Mouse (Mus musculus) retina, postnatal 7 days (tissue): ENCODE results near the gene Eipr1.
"Not testable (repeated sequence)": the region's sequence is repeated elsewhere in the genome, so short reads cannot be mapped to it uniquely, and the experiment has no call there.

ENCODE experiments used
- DNase-seq: peaks from one replicate; pipeline ENCODE4 v3.0.0-alpha.2; 2012; ENCODE audit warnings: low read depth, low spot score

The Eipr1 gene

DNA sequence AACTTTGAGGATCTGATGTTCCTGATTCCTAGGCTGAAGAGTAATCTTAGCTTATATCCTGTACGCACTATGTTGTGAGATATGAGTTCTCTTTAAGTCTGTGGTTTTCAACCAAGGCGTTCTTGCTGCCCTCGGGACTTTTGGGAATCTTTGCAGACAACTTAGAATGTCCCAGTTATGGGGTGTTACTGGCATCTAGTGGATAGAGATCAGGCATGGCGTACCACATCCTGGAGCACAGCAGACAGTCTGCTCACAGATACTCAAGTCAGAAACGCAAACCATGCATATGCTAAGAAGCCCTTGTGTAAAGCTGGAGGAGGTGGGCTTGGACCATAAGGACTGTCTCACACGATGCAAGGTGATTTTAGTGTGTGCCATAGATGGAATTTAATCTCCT lies 136.1 kb downstream of the Eipr1 start:
- no peak for DNase-seq

DNA sequence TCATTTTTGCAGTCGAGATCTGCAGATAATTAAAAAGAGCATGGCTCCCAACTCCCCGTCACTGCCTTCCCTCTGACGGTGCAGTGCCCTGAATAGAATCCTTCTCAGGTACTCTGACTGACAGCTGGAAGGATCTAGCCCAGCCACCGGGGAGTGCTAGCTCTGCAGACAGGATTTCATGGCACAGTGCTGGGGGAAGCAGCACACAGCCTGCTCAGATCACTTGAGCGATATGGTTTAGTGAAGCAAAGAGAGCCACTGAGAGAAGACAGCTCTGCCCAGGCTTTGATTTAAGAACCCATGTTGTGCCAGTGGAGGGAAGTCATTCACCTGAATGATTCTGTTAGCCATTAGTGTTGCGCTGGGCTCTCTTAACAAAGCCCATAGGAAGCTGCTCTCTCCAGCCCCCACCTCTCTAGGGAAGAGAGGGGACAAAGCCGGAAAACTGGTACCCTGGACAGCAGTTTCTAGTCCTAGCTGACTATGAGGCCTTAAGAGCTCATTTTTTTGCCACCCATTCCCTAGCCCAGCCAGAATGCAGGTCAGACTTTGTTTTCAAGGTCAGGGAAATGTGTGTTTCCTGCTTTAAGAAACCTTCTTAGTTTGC lies 137.6 kb downstream of the Eipr1 start:
- DNase-seq, result no peak

DNA sequence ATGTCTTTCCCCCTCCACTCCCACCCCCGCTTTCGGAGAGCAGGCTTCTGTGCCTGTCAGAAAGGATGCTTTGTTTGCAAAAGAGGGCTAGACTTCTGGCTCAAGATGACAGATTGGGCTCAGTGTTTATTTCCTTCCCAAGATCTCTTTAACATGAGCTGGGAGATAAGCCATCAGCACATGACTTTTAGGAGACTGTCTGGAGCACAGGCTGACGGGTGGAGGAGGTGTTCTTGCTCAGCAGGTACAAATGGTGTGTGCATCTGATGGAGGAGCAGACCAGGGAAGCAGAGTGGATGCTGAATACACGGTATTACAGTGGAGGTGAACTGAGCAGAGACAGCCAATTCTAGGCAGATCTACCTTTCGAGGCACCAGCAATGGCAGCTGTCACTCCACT lies 139.9 kb downstream of the Eipr1 start:
- no peak for DNase-seq

DNA sequence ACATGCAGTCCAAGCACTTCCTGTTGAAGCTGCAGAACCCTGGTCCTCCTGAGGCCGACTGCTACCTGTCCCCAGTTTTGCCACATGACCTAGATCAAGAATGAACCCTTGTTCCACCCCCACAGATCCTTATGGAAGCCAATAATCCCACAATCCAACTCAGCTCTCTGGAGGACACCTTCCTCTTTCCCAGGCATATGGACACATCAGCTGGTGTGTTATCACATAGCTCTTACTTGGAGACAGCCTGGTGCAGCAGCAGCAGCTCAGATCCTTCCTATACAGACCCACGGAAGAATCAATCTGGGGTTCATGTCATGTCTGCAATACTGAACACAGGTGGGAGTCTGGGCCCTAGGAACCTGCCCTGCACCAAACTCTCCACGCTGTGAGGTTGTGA lies 145.0 kb downstream of the Eipr1 start:
- no peak for DNase-seq

DNA sequence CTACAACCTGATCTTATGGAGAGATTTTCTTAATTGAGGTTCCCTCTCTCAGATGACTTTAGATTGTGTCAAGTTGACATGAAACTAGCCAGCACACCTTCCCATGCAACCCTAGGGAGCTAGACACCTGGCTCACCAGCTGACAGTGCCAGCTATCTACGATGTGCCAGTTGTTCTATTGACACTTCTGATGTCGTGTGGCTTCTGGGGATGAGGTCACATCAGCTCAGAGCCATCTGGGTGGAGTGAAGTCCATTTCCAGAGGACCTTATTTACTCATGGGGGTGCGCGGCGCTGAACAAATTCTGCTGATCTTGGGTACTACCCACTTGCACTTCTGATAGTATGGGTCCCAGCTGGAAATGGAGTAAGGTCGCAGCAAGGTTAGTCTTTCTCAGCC lies 146.7 kb downstream of the Eipr1 start:
- DNase-seq, result no peak

DNA sequence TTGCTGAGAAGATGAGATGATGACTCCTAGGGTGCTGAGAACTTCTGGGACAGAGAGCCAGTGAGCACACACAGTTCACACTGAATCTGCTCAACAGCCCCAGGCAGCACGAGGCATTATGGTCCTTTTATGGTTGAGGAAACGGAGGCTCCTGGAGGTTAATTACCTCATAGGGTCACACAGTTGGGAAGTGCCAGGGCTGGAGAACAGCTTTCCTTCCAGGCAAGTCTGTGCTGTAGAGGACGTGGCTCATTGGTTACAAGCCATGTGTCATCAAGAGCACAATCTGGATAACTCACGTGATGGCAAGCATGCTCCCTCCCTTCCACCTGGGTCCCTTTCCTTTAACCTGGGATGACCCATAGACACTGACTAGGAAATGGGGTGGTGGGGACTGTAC lies 148.1 kb downstream of the Eipr1 start:
- no peak for DNase-seq

DNA sequence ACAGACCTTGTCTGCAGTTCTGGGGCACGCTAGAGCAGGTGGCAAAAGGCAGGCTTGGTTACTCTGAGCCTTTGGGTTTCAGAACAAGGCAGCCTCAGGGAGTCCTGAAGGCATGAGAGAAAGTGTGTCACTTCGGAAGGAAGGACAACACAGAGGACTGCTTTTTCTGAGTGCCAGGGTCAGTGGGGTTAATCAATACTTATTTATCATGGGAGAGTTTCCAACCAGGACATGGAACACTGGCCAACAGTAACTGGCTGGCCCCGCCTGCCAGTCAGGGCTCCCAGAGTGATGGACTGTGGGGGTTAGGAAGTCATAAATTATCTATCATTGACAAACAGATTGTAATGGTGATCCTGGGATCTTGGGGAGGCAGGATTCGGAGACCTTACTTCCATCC lies 148.7 kb downstream of the Eipr1 start:
- no peak for DNase-seq

DNA sequence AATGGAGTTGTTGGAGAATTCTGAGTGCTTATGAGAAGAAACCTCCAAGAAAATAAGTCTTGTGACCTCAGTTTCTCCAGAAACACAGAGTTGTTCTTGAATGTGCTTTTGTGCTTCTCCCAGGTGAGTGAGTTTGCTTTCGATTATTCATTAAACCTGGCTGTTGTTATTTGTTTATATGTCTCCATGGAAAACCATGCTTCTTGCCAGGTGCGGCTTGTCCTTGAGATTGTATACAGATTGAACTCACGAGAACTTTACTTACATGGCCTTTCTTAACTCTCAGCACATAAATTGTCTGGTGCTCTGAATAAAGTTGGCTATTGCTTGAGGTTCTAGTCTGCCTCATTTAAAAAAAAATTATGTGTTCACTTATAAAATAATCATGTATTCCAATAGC lies 150.5 kb downstream of the Eipr1 start:
- DNase-seq, result no peak

DNA sequence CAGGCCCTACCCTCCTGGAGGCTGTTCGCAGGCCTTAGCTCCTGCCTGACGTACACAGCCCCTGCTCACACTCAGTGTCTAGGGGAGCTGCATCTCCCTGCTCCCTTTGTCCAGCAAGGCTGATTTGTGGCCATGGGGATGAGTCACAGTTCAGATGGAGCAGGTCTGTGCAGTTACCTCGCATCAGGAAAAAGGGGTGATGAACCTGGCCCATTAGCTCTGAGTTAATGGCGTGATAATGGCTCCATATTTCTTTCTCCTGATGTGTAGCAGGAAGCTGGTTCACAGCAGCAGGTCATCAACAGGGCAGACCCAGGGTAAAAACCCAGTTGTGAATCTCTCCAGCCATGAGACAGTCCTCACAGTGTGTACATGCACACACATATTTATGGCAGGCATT lies 151.5 kb downstream of the Eipr1 start:
- no peak for DNase-seq

DNA sequence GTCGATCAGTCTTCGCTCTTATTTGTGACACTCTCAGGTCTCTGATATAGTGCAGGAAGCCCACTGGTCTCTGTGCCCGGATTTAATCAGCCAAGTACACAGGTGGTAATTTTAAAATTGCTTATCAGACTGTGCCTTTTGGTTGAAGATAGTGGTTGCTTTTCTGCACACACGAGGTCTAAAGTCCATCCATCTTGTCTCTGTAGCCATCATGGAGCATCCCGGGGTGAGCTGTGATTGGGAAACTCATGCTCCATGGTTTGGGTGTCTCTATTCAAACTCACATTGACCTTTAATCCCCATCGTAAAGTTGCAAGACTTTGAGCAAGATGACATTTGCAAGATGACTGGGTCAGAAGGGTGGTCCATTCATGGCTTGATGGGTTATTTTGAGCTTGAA lies 153.9 kb downstream of the Eipr1 start:
- no peak for DNase-seq

DNA sequence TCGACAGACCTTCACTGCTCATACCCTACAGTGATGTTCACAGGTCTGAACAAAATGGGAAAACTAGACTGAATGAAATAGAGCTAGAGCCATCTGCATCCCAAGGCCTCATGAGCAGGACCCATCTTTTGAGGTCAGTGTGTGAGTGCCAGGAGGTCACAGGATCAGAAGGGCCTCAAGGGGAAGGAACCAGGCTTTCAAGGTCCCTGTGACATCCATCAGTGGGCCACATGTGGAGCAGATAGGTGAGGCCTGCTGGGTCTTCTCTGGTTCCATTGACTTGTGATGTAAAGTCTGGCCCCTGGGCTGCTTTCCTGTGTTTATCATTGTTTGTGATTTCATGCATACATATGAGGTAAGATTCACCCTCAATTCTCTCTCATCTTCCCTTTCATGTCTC lies 154.4 kb downstream of the Eipr1 start:
- DNase-seq, result no peak

DNA sequence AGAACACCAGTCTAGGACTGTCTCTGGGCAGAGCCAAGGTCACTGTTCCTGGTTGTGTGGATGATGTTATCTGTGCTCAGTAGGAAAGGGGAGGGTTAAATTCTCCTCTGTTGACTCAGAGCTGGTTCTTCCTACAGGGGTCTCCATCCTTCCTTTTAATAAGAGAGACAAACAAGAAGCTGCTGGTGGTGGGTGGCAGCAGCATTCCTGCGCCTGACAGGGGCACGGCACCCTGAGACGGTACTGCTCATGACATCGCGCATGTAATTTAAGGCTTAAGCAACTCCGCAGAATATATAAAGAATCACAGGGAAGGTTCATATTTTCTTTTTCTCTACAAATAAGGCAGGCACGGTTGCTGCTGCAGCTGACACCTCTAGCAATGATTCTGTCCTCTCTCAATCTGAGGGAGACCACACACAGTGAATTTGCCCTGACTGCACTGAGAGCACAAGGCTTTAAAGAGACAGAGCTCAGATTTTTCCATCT lies 155.2 kb downstream of the Eipr1 start:
- DNase-seq, result no peak

DNA sequence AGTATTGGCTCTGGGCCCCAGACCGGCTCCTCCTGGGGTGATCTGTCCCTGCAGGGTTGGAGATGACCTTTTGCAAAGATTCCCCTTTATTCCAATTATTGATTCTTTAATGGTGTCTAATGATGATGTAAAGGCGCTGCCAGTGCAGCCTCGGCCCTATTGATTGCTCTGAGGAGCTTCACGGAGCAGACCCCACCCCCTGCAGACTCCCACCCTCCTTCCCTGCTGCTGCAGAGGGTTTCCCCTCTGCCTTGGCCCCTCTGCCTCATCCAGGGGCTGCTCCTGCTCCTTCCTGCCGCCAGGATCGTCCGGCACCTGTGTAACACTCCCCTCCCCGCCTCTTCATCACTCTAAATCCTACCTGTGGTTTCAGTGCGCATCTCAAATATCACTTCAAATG lies 156.2 kb downstream of the Eipr1 start:
- DNase-seq, result no peak

DNA sequence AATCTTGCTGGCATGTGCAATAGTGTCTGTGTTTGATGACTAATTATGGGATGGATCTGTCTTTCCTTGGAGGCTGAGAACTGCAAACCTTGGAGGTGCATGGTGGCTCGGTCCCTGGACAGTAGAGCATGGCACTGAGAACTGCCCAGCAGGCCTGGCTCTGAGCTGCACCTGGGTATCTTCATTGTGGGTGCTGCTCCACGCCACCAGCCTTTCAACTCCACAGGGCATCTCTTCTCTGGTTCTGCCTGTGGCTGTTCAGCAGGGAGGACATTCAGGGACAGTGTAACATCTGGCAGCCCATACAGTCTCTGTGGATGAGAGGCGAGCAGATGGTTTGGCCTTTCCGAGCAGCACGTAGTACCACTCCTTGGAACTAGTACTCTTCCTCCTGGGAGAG lies 158.2 kb downstream of the Eipr1 start:
- no peak for DNase-seq

DNA sequence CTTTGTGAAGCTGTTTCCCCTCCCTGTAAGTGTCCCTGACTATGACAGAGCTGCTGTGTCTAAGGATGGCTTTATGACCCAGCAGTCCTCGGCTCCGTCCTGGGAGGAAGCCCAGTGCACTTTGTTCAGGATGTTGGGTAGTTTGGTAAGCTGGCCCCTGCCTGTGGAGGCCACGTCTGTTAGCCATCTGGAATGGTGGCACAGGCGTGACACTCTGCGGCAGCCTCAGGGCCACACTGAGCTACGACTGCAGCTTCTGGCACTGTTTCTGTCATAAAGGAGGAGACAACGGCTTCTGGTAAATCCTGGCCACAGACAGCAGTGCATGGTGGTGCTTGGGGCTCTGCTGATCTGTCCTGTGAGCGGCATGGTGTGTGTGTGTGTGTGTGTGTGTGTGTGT lies 159.0 kb downstream of the Eipr1 start:
- DNase-seq, result no peak

DNA sequence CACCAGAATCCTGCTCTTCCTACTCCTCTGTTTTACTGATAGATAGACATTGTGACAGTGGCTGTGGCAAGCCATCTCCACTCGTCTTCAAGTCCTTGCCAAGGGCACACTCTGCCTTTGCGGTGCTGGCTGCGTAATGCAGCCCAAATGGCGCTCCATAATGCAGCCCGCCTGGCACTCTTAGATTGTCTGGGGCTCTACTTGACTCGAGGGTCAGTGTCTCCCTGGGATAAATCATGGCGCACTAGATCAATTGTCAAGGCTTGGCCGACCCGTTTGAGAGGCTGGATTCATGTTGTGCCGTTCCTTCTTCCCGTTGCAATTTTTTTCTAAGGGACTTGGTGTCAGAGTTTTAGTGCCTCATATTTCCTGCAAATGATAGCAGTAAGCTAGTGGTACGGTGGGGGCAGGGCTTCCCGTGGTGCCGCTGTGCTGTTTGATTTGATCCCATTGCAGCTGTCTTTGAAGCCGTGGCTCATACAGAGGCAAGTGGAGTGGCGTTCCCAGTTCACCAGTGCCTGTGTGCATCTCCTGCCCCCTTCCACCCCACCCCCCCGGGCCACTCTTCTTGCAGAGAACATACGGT lies 160.8 kb downstream of the Eipr1 start:
- no peak for DNase-seq

DNA sequence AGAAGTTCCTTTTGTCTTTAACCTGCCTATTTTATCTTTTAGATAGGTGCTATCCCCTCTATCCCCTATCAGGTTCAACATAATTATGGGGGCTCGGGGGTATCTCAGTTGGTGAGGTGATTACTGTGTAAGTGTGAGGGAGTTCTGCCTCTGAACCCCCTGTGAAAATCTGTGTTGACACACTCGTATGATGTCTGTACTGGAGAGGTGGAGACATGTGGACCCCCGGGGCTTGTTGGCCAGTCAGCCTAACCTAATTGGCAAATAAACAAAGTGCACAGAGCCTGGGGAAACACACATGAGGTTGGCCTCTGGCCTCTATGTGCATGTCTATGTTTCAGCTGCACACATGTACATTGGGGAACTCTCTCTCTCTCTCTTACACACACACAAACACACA lies 161.5 kb downstream of the Eipr1 start:
- DNase-seq, result no peak

DNA sequence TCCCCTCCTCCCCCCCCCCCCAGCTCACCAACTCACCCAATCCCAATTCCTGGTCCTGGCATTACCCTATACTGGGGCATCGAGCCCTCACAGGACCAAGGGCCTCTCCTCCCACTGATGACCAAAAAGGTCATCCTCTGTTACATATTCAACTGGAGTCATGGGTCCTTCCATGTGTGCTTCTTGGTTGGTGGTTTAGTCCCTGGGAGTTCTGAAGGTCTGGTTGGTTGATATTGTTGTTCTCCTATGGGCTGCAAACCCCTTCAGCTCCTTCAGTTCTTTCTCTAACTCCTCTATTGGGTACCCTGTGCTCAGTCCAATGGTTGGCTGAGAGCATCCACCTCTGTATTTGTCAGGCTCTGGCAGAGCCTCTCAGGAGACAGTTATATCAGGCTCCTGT lies 162.5 kb downstream of the Eipr1 start:
- not testable (repeated sequence) for DNase-seq
